Mouse (Mus musculus): ENCODE results near the gene Syne1. TPM values are rescaled to one million over a fixed set of nuclear protein-coding genes. Genes with fewer than 3 reads are reported as not detected.

Syne1 gene
- total and polyA plus RNA-seq, 3 experiments, result 5.3 to 6.8 TPM; not detected in 1

DNA sequence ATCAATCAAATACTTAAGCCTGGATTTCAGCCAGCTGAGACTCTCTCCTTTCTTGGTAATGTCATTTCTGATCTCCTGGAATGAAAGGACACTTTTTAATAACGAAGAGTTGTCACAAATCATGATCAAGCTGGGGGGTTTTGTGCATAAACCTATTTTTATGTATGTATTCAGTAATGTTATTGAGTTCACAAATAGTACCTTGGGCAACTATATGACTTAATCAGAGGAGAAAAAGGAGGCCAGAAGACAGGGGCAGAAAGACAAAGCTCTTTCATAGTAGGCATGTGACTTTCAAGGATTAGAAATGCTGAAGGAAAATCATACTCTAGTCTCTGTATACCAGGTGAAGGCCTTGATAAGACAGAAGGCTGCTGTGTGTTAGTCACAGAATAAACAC is 204.4 kb downstream of the Syne1 start:
- Histone ChIP-seq H3K9ac (ENCODE audit: control insufficient read depth, low read depth, low read length, poor library complexity, severe bottlenecking) (no peak overlapping the region), H3K27me3 (ENCODE audit: control insufficient read depth in 1 of 2, insufficient read depth in 2 of 2, low read length in 2 of 2) (peaks cover 0 to 3% of the 10 kb centered on the region in 2 experiments; a peak in 3 of 4 replicates), H3K36me3 (ENCODE audit: control insufficient read depth in 1 of 2, insufficient read depth in 2 of 2, low read length in 2 of 2) (no peaks in the 10 kb centered on the region), H3K4me3 (ENCODE audit: control insufficient read depth in 1 of 2, insufficient read depth in 1 of 2, low read depth in 2 of 2, low read length in 2 of 2) (no peak overlapping the region), H3K4me1 (ENCODE audit: control insufficient read depth in 1 of 2, insufficient read depth in 2 of 2, low read length in 2 of 2) (no peaks in the 10 kb centered on the region), H3K9me3 (replicated peaks; ENCODE audit: insufficient read depth, low read length) (no peaks in the 10 kb centered on the region), H3K27ac (ENCODE audit: control insufficient read depth, low read depth, low read length) (no peak overlapping the region), H3K79me2 (ENCODE audit: control insufficient read depth, insufficient read depth, low read length, poor library complexity) (no peaks in the 10 kb centered on the region)
- no peak for TF ChIP-seq JUND (IDR thresholded peaks at IDR 0.05; ENCODE audit: low read depth, low read length)
- no peak for TF ChIP-seq NELFE (IDR thresholded peaks at IDR 0.05; ENCODE audit: low read depth, low read length)
- no peak for TF ChIP-seq POLR2AphosphoS2 (IDR thresholded peaks at IDR 0.05; ENCODE audit: low read length)
- no peak for TF ChIP-seq GATA1 (IDR thresholded peaks at IDR 0.05; ENCODE audit: low read depth, low read length)
- no peak for TF ChIP-seq MYC (IDR thresholded peaks at IDR 0.05; ENCODE audit: low read depth, low read length)
- TF ChIP-seq USF2 (IDR thresholded peaks at IDR 0.05; ENCODE audit: borderline replicate concordance in 1 of 2, insufficient read depth in 1 of 2, low read depth in 1 of 2, low read length in 2 of 2), result no peak
- no peak for TF ChIP-seq MAX (IDR thresholded peaks at IDR 0.05; ENCODE audit: low read length)
- no peak for TF ChIP-seq GABPA (IDR thresholded peaks at IDR 0.05; ENCODE audit: low read depth, low read length)
- no peak for TF ChIP-seq MYB (IDR thresholded peaks at IDR 0.05; ENCODE audit: low read depth, low read length)
- no peak for TF ChIP-seq RCOR1 (IDR thresholded peaks at IDR 0.05; ENCODE audit: low read depth, low read length)
- no peak for TF ChIP-seq SIN3A (IDR thresholded peaks at IDR 0.05; ENCODE audit: low read length)
- no peak for TF ChIP-seq SMC3 (IDR thresholded peaks at IDR 0.05; ENCODE audit: low read depth, low read length)
- no peak for TF ChIP-seq TAL1 (IDR thresholded peaks at IDR 0.05; ENCODE audit: low read length)
- TF ChIP-seq ZKSCAN1 (IDR thresholded peaks at IDR 0.05; ENCODE audit: low read depth, low read length), result no peak
- TF ChIP-seq TCF12 (IDR thresholded peaks at IDR 0.05; ENCODE audit: low read depth, low read length), result no peak
- no peak for TF ChIP-seq CHD1 (IDR thresholded peaks at IDR 0.05; ENCODE audit: low read depth, low read length)
- no peak for TF ChIP-seq MAZ (IDR thresholded peaks at IDR 0.05; ENCODE audit: low read depth, low read length)
- TF ChIP-seq ZC3H11A (IDR thresholded peaks at IDR 0.05; ENCODE audit: low read depth, low read length), result no peak
- no peak for TF ChIP-seq E2F4 (IDR thresholded peaks at IDR 0.05; ENCODE audit: borderline replicate concordance, low read depth, low read length)
- no peak for TF ChIP-seq NRF1 (IDR thresholded peaks at IDR 0.05; ENCODE audit: insufficient read depth, low read depth, low read length, poor library complexity, severe bottlenecking)
- DNase-seq (ENCODE audit: low read depth, low spot score), result no peak

DNA sequence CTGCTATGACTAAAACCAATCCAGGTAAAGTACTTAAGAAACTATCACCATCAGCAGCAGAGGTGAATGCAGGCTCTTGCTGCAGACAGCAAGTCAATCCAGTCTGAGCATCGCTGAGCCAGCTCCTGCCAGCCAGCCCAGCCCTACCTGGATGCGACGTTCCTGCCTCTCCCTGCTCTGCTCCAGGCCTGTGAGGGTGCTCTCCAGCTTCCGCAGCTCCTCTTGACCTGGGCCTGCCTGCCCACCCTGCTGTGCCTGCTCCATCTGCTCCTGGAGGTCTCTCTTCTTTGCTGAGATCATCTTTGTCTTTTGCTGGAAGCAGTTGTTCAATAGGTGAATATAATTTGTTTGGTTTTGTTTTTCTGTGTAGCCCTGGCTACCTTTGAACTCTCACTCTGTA is 208.1 kb downstream of the Syne1 start:
- Histone ChIP-seq H3K36me3 (ENCODE audit: control insufficient read depth in 1 of 2, insufficient read depth in 2 of 2, low read length in 2 of 2) (no peaks in the 10 kb centered on the region), H3K79me2 (ENCODE audit: control insufficient read depth, insufficient read depth, low read length, poor library complexity) (no peaks in the 10 kb centered on the region), H3K27ac (ENCODE audit: control insufficient read depth, low read depth, low read length) (no peak overlapping the region), H3K27me3 (ENCODE audit: control insufficient read depth in 1 of 2, insufficient read depth in 2 of 2, low read length in 2 of 2) (peaks cover 0 to 3% of the 10 kb centered on the region in 2 experiments; a peak in 3 of 4 replicates), H3K9ac (ENCODE audit: control insufficient read depth, low read depth, low read length, poor library complexity, severe bottlenecking) (no peak overlapping the region), H3K9me3 (replicated peaks; ENCODE audit: insufficient read depth, low read length) (no peaks in the 10 kb centered on the region), H3K4me1 (ENCODE audit: control insufficient read depth in 1 of 2, insufficient read depth in 2 of 2, low read length in 2 of 2) (no peaks in the 10 kb centered on the region), H3K4me3 (ENCODE audit: control insufficient read depth in 1 of 2, insufficient read depth in 1 of 2, low read depth in 2 of 2, low read length in 2 of 2) (no peak overlapping the region)
- no peak for TF ChIP-seq NELFE (IDR thresholded peaks at IDR 0.05; ENCODE audit: low read depth, low read length)
- TF ChIP-seq MYC (IDR thresholded peaks at IDR 0.05; ENCODE audit: low read depth, low read length), result no peak
- no peak for DNase-seq (ENCODE audit: low read depth, low spot score)

All from MEL (cell line).